Mouse (Mus musculus) lung, adult 2 months (tissue): Measurements from ENCODE around the gene Top2a. TPM values are rescaled to one million over a fixed set of nuclear protein-coding genes. Genes with fewer than 3 reads are reported as not detected.
A peak's percentile ranks its signal among the peaks of the same experiment; 100 is the strongest.

ENCODE experiments used
- DNase-seq: peaks from one replicate; pipeline ENCODE4 v3.0.0; 2022
- H3K4me1 ChIP-seq: fragments of 200-500 bp; 2 replicates; pipeline ENCODE4 v1.6.1; 2011; ENCODE audit warnings: low read length; ENCODE audit not compliant: control insufficient read depth, insufficient read depth
- H3K4me3 ChIP-seq: fragments of 200-500 bp; replicated peaks from 2 replicates; pipeline ENCODE3; 2011; ENCODE audit warnings: low read depth, mild to moderate bottlenecking, control low read depth, low read length; ENCODE audit errors: extremely low read depth
- CTCF ChIP-seq: fragments of 200-500 bp; IDR thresholded peaks from 2 replicates; pipeline ENCODE4 v1.5.1; 2011; ENCODE audit warnings: mild to moderate bottlenecking, low read length, control low read depth; ENCODE audit not compliant: insufficient read depth
- POLR2A ChIP-seq: fragments of 200-500 bp; IDR thresholded peaks from 2 replicates; pipeline ENCODE4 v1.6.1; 2011; ENCODE audit warnings: low read depth, mild to moderate bottlenecking, control low read depth, low read length, borderline replicate concordance; ENCODE audit errors: extremely low read depth
- WGBS: fragments of 180-500 bp; shearing (Covaris S2); methylation state at CpG from one replicate; pipeline ENCODE4 v1.1.7; 2018; 5-methylcytosine and 5-hydroxymethylcytosine counted together
- polyA plus RNA-seq: library from polyadenylated mRNA; depleted of rRNA; stranded (reverse); fragments of >200 nt; gene quantifications from 2 replicates; pipeline ENCODE4 v1.2.3, GENCODE M21; 2012

Gene Top2a
- polyA plus RNA-seq, 1 experiment: 1.4 TPM

DNA sequence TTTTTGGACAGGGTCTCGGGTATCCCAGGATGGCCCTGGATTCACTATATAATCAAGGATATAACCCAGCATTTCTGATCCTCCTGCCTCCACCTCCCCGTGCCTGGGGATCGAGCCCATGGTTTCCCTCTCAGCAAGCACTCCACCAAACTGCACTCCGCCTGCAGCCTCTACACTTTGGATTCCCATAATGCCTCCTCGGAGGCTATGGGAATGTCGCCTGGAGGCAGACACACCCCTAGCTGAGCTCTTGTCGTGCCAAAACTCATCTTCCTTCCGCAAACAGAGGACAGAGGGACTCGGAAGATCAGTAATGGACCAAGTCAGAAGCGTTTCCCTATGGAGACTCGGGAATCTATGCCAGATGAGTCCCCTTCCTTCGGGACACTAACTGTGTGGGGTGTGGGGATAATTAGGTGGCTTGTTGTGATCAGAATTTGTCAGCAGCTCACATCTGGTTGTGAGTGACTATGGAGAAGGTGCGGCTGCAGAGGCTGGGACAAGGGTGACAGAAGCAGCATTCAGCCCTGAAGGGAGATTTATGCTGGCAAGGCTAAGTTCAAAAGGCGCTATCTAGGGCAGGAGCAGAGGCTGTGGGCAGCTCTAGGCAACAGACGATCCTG, 45.4 kb downstream of the Top2a start:
- 46% methylated on average over 15 of the region's 15 CpGs for WGBS
- TF ChIP-seq CTCF (no peak), POLR2A (no peak)
- no peak for DNase-seq
- Histone ChIP-seq H3K4me3 (no peak overlapping the region), H3K4me1 (no peaks in the 10 kb centered on the region; the same call in 1 of the 2 replicates)

DNA sequence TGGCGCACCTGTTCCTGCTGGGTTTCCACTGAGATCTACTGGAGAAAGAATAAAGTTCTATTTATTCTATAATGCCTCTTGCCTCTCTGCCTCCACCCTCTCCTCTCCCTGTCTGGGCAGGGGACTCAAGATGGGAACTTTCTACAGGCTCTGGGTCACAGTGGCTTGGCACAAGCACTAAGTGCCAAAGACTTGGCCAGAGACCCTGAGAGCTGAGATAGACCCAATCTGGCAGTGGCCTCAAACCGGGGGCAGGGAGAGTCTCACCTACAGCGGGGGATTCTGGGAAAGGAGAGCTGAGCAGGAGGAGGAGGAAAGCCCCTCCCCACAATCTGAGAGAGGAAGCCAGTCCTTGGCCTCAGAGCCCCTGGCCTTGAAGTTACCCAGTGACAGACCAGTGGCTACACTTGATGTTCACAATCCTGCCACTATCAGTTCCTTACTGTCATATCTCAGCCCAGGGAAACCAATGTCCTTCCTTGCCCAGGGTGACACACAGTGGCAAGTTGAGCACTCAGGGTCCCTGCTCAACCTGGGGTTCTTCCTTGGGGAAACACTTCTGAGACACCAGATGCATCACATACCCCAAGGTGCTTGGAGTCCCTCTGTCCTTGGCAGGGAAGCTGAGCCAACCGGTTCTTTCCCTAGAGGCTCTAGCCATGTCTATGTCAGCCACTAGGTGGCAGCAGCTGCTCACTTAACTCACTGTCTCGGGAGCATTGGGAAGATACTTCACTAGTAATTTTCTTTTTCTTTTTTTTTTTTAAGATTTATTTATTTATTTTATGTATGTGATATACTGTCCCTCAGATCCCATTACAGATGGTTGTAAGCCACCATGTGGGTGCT, 48.9 kb downstream of the Top2a start:
- DNase-seq: peak; percentile 81
- Histone ChIP-seq H3K4me3 (no peak overlapping the region), H3K4me1 (peaks cover 5% of the 10 kb centered on the region; the same call in 1 of the 2 replicates)
- 58% methylated on average over 5 of the region's 5 CpGs for WGBS
- peak; percentile 91 for TF ChIP-seq CTCF
- no peak for TF ChIP-seq POLR2A

DNA sequence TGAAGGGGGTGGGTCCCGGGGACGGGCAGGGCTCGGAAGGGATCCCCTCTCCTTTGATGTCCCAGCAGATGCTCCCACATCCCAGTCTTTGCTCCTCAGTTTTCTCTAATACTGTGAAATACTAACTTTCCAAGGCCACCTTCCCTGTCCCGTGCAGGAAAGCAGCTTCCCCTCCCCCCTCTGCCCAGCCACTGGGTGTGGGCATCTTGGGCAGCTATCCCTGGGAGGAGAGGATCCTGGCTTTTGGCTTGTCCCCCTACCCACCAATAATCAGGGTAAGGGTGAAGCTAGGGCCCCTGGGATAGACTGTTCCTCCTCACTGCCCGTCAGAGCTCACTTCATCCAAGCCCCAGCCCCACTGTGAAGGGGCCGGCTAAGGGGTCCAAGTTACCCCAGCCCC, 49.8 kb downstream of the Top2a start:
- H3K4me3 ChIP-seq: no peak overlapping the region
- 80% methylated on average over 6 of the region's 6 CpGs for whole genome bisulfite sequencing
- TF ChIP-seq POLR2A (no peak), CTCF (no peak)
- no peak for DNase-seq
- peaks cover 5% of the 10 kb centered on the region; the same call in 1 of the 2 replicates for H3K4me1 ChIP-seq

DNA sequence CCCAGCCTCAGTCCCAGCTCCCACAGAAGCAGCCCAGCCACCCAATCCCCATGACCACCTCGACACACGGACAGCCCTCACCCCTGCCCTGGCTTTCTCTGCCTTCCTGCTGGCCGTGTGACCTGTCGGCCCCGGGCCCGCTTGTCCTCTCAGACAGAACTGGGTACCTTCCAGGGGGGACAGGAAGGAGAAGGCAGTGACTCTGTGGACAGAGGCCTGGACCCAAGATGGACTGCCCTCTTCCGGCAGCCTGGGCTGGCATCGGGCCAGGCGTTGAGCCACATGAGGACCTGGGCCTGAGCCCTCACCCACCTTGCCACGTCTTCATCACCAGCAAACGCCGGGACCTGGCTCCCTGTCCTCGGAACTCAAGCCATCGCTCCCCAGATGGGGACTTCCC, 50.4 kb downstream of the Top2a start:
- Histone ChIP-seq H3K4me1 (peaks cover 8% of the 10 kb centered on the region; the same call in 1 of the 2 replicates), H3K4me3 (no peak overlapping the region)
- 58% methylated on average over 14 of the region's 14 CpGs for WGBS
- TF ChIP-seq POLR2A (no peak), CTCF (no peak)
- DNase-seq: peak; percentile 37

DNA sequence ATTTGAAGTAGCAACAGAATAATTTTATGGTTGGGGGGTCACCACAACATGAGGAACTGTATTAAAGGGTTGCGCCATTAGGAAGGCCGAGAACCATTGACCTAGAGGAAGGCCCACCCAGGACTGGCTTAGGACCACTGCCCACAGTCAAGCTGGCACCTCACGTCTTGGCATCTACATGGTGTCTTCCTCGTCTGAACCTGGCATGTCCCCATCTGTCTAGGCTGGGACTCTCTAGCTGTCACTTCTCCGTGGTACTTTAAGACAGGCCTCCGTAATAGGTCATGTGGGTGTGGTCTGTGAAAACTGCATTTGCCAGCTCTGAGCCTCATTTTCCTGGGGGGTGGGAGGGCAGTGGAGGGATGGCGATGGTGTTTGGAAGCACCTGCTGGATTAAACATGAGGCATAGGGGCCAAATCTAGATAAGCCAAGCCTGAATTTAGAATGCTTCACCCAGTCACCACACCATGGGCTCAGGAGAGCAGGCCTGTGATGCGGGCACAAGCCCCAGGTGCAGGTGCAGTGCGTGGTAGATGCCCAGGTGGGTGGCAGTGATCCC, 51.1 kb downstream of the Top2a start:
- TF ChIP-seq POLR2A: no peak
- TF ChIP-seq CTCF: no peak
- H3K4me3 ChIP-seq: no peak overlapping the region
- peaks cover 12% of the 10 kb centered on the region; the same call in 1 of the 2 replicates for H3K4me1 ChIP-seq
- WGBS: 80% methylated on average over 9 of the region's 9 CpGs
- DNase-seq: no peak

DNA sequence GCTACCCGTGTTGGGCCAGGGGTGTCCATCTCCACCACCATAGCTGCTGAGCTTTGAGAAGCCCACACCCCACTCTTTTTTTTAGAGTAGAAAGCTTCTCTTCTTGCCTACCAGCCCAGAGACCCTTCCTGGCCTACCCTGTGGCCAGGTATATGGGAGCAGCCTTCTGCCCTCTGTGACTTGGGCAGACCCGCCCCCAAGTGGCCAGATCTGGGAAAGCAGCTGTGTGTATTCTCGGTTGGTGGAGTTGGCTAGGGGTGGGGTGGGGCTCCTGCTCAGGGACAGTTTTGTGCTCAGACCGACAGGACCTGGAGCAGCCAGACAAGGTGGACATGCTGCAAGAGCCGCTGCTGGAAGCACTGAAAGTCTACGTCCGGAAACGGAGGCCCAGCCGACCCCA, 51.8 kb downstream of the Top2a start:
- peaks cover 15% of the 10 kb centered on the region for H3K4me1 ChIP-seq
- WGBS: 51% methylated on average over 9 of the region's 9 CpGs
- peak; percentile 89 for DNase-seq
- H3K4me3 ChIP-seq: no peak overlapping the region
- TF ChIP-seq CTCF (peak; percentile 76), POLR2A (no peak)

DNA sequence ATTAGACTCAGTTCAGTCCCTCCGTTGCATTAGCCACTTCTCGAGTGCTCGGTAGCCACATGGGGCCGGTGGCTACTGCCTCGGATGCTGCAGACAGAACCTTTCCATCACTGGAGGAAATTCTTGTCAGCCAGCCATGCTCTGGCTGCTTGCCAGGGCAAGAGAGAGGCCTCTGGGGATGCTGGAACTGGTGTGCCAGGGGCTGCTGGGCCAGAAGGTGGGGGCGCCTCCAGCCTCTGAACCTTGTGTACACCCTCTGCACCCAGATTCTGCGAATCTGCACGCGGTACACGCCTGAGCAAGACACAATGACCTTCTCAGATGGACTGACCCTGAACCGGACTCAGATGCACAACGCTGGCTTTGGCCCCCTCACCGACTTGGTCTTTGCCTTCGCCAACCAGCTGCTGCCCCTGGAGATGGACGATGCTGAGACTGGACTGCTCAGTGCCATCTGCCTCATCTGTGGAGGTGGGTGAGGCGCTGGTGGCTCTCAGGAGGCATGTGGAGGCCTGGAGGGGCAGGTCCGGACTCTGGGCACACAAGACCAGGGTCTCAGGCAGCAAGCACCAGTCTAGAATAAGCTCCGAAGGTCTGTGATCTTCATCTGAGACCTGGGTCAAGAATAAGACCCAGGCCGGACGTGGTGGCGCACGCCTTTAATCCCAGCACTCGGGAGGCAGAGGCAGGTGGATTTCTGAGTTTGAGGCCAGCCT, 52.5 kb downstream of the Top2a start:
- 68% methylated on average over 23 of the region's 23 CpGs for WGBS
- Histone ChIP-seq H3K4me1 (peaks cover 23% of the 10 kb centered on the region), H3K4me3 (no peak overlapping the region)
- TF ChIP-seq CTCF (no peak), POLR2A (no peak)
- DNase-seq: no peak

DNA sequence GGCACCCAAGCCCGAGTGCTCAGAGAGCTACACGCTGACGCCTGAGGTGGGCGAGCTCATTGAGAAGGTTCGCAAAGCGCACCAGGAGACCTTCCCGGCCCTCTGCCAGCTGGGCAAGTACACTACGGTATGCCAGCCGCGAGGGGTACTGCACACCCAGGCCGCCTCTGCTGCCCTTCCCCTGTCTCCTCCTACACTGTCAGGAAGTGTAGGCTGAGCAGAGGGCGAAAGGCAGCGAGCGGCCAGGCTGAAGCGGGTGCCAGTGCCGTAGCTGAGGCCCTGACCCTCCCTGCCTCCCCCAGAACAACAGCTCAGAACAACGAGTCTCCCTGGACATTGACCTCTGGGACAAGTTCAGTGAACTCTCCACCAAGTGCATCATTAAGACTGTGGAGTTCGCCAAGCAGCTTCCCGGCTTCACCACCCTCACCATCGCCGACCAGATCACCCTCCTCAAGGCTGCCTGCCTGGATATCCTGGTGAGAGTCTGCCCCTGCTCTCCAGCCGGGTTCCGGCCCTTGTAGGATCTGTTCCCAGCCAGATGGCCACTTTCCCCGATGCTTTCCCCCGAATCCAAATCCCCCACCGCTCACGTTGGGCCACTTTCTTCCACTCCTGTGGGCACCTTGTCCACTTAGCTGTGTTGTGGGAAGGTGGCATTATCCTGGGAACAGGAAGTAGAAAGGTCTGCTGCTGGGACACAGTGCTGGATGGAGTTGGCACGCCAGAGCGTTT, 53.6 kb downstream of the Top2a start:
- no peak for DNase-seq
- WGBS: 71% methylated on average over 29 of the region's 29 CpGs
- Histone ChIP-seq H3K4me3 (no peak overlapping the region), H3K4me1 (peaks cover 31% of the 10 kb centered on the region)
- TF ChIP-seq POLR2A: no peak
- no peak for TF ChIP-seq CTCF
